Mouse (Mus musculus): ENCODE measurements around the gene Trappc10. TPM values are rescaled to one million over a fixed set of nuclear protein-coding genes. Genes with fewer than 3 reads are reported as not detected.

The Trappc10 gene
- polyA plus RNA-seq, 1 experiment from 2014 or later = 24.0 TPM

GRCm38 (mm10) chr10:78147908-78148441 lies 96.5 kb downstream of the Trappc10 start:
- H3K36me3 ChIP-seq (ENCODE audit: inconsistent target) = no peaks in the 10 kb centered on the region
- 78% methylated on average over 3 of the region's 4 CpGs for whole genome bisulfite sequencing (ENCODE audit: missing documents)
- H3K4me3 ChIP-seq (ENCODE audit: inconsistent target) = no peak overlapping the region
- H3K27ac ChIP-seq = peak overlapping the region; percentile 91
- H3K79me2 ChIP-seq (ENCODE audit: inconsistent target) = no peaks in the 10 kb centered on the region

DNA sequence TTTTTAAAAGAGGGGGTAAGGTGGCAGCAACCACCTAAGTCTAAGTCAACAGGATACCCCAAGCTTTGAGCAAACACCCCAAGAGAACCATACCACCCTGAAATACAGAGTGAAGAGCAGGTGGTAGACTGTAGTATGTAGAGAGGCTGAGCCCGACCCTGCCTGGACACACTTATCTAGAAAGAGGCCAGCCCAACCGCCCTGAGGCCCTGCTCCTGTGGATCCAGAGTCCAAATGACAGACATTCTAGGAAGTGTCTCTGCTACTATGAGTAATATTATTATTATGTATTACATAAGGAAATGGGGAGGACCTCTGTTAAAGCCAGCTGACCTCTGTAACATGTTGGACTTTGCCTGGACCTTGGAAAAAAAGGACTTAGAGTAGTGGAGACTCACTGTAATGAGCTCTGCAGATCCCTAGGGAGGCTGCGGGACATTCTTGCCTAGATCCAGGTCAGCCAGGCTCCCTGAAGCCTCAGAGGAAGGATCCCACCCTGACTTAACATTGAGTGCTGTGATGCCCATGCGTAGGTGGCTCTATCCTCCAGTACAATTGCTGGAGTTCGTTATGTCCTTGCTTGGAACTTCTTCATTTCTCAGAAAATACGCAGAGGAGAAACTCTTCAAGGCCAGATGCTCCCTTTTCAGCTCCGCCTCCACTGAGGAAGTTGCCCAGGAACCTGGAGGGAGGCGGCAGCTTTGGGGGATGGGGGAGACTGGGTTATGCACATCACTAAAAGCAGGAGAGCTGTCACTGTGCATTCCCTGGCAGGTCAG lies 100.5 kb downstream of the Trappc10 start:
- no peaks in the 10 kb centered on the region for H3K36me3 ChIP-seq (ENCODE audit: inconsistent target)
- H3K79me2 ChIP-seq (ENCODE audit: inconsistent target) = no peaks in the 10 kb centered on the region
- no peak overlapping the region for H3K27ac ChIP-seq
- H3K4me3 ChIP-seq (ENCODE audit: inconsistent target) = no peak overlapping the region
- 45% methylated on average over 8 of the region's 8 CpGs for WGBS (ENCODE audit: missing documents)

GRCm38 (mm10) chr10:78140843-78141242 lies 103.6 kb downstream of the Trappc10 start:
- 96% methylated on average over 3 of the region's 3 CpGs for WGBS (ENCODE audit: missing documents)

DNA sequence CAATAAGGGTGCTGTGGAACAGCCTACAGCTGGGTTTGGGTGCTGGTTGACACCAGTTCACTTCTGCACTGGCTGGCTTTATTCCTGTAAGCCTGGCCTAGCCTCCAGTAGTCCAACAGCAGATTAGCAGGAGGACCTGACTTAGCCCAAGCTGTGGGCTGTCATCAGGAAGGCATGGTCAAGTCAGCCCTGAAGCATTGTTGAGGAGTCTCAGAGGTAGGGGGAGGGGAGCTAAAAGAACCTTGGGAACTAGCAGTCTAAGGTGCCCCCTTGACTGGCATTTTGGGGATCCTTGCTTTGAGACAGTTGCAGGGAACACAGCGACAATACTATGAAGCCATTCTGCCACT lies 104.2 kb downstream of the Trappc10 start:
- H3K79me2 ChIP-seq (ENCODE audit: inconsistent target) = no peaks in the 10 kb centered on the region
- 100% methylated on average over 1 of the region's 1 CpGs for WGBS (ENCODE audit: missing documents)
- H3K4me3 ChIP-seq (ENCODE audit: inconsistent target) = no peak overlapping the region
- H3K36me3 ChIP-seq (ENCODE audit: inconsistent target) = no peaks in the 10 kb centered on the region
- no peak overlapping the region for H3K27ac ChIP-seq

More at GRCm38 (mm10) chr10:78140843-78141242, 103.6 kb downstream of the Trappc10 start:
- Histone ChIP-seq H3K4me3 (ENCODE audit: inconsistent target) (no peak overlapping the region), H3K36me3 (ENCODE audit: inconsistent target) (no peaks in the 10 kb centered on the region), H3K27ac (no peak overlapping the region), H3K79me2 (ENCODE audit: inconsistent target) (no peaks in the 10 kb centered on the region)

DNA sequence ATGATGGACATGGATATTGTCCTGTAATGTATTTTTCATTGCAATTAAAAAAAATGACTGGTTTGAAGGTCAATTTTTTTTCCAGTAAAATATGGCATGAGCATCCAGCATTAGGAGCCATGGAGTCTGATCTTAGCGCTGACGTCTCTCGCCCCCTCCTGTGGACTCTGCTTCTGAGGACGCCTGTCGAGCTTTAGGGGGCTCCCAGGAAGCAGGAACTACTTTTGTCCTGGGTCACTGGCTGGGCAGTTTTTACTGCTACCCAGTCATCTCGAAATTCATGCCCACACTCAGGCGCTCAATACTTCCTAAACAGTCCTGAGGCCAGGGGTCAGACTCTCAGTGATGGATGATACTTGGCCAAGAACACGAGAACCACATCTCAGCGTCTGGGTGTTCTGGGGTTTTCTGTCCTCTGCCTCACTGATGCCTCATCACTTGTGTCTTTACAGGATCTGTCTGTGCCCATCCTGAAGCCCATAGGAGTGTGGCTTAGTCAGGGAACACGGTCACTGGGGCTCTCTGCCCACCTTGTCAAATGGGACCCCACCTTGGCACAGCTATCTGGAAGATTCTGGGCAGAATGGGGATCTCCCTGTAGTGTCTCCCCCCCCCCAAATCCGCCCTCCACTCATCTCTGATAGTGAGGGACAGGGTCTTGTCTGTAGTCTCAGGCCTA lies 104.7 kb downstream of the Trappc10 start:
- WGBS (ENCODE audit: missing documents) = 93% methylated on average over 11 of the region's 11 CpGs
- Histone ChIP-seq H3K79me2 (ENCODE audit: inconsistent target) (no peaks in the 10 kb centered on the region), H3K27ac (no peak overlapping the region), H3K36me3 (ENCODE audit: inconsistent target) (no peaks in the 10 kb centered on the region), H3K4me3 (ENCODE audit: inconsistent target) (no peak overlapping the region)

- no peak overlapping the region for H3K27ac ChIP-seq
- WGBS (ENCODE audit: missing documents) = 49% methylated on average over 10 of the region's 14 CpGs
- H3K36me3 ChIP-seq (ENCODE audit: inconsistent target) = no peaks in the 10 kb centered on the region
- H3K79me2 ChIP-seq (ENCODE audit: inconsistent target) = no peaks in the 10 kb centered on the region
- H3K4me3 ChIP-seq (ENCODE audit: inconsistent target) = no peak overlapping the region
Observed at GRCm38 (mm10) chr10:78138812-78139523, 105.5 kb downstream of the Trappc10 start.

DNA sequence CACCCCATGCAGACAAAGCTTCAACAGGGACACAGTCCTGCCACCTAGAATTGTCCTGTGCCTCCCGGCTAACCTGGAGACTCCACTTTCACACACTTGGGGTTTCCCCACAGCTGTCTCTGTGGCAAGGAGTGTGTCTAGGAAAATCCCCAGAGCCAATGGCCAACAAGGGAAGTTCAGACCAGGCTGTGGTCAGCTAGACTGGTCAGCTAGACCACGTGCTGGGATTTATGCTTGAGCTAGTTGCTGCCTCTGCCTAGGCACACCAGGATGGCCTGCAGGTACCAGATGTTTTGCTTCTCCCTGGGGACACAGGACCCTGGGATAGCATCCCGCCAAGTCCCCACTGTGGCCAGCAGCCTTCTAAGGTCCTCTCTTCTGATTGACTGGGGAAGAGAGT lies 107.2 kb downstream of the Trappc10 start:
- Histone ChIP-seq H3K36me3 (ENCODE audit: inconsistent target) (no peaks in the 10 kb centered on the region), H3K27ac (no peak overlapping the region), H3K79me2 (ENCODE audit: inconsistent target) (no peaks in the 10 kb centered on the region), H3K4me3 (ENCODE audit: inconsistent target) (no peak overlapping the region)
- WGBS (ENCODE audit: missing documents) = 72% methylated on average over 3 of the region's 3 CpGs

Other genes starting within 250 kb of the Trappc10 start
- gene Pfkl, start 234.6 kb downstream of the Trappc10 start, polyA plus RNA-seq (2018) = 12.8 to 25.9 TPM (median 18.5 TPM) in 3 replicates
- gene Dnmt3l, start 202.7 kb downstream of the Trappc10 start, polyA plus RNA-seq (2018) = 0.14 to 2.0 TPM in 2 of 3 replicates, not detected in the other
- not detected in 3 replicates for gene Aire, start 201.0 kb downstream of the Trappc10 start, polyA plus RNA-seq (2018)
- 3.6 to 12.1 TPM (median 7.4 TPM) in 3 replicates for gene Icosl, start 175.3 kb downstream of the Trappc10 start, polyA plus RNA-seq (2018)
- 30.3 to 37.8 TPM (median 37.5 TPM) in 3 replicates for gene D10Jhu81e, start 74.9 kb downstream of the Trappc10 start, polyA plus RNA-seq (2018)
- gene Pwp2, start 59.5 kb downstream of the Trappc10 start, polyA plus RNA-seq (2018) = 6.1 to 17.2 TPM (median 6.1 TPM) in 3 replicates
- 38.9 to 84.2 TPM (median 49.8 TPM) in 3 replicates for gene Agpat3, start 107.8 kb upstream of the Trappc10 start, polyA plus RNA-seq (2018)
- 115 to 224 TPM (median 150 TPM) in 3 replicates for gene Rrp1, start 168.4 kb upstream of the Trappc10 start, polyA plus RNA-seq (2018)
- 1,283 to 1,841 TPM (median 1,659 TPM) in 3 replicates for gene Cstb, start 181.0 kb upstream of the Trappc10 start, polyA plus RNA-seq (2018)
- 172 to 209 TPM (median 200 TPM) in 3 replicates for gene Pdxk, start 220.3 kb upstream of the Trappc10 start, polyA plus RNA-seq (2018)

All from macrophage (primary cell).